1 mouse cellular context compared by ENCODE assay signal in the genomic region with DNA sequence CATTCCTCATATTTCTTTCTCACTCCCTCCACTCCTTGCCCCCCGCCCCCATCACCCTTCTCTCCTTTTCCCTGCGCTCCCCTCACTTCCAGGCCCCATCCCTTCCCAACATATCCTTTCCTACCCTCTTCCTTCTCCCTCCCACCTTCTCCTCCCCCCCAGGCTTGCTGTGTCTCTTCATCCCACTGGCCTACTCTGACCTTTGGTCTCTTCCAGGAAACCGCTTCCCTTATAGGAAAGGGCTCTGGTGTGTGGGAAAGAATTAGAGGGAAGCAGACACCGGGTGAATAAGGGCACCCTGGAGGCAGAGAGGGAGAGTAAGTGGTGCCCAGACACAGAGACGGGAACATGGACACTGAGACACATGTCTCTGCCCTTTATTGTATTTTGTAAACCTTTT.
TF ChIP-seq lines count a peak whose summit lies in the region.

No protein-coding gene starts in this region.

TF ChIP-seq in myocyte, 11 proteins besides CTCF, POLR2A, EP300 and RAD21 (continued from another document):
- TF ChIP-seq CEBPB (IDR thresholded peaks at IDR 0.05; ENCODE audit: insufficient read depth, poor library complexity, severe bottlenecking) (no peak), USF1 (IDR thresholded peaks at IDR 0.05; ENCODE audit: low read depth) (no peak), TCF3 (IDR thresholded peaks at IDR 0.05; ENCODE audit: insufficient read length, low read depth) (no peak)
